Mouse (Mus musculus) liver, adult 2 months (tissue): ENCODE data around the gene Apba3.

Source experiments
- CTCF ChIP-seq: fragments of 200-500 bp; IDR thresholded peaks from 2 replicates; pipeline ENCODE4 v1.5.1; 2011; ENCODE audit warnings: low read depth, low read length, control low read depth
- POLR2A ChIP-seq: fragments of 200-500 bp; IDR thresholded peaks from 2 replicates; pipeline ENCODE4 v1.6.1; 2011; ENCODE audit warnings: low read length, control low read depth; ENCODE audit not compliant: insufficient read depth; ENCODE audit errors: extremely low read depth

DNA sequence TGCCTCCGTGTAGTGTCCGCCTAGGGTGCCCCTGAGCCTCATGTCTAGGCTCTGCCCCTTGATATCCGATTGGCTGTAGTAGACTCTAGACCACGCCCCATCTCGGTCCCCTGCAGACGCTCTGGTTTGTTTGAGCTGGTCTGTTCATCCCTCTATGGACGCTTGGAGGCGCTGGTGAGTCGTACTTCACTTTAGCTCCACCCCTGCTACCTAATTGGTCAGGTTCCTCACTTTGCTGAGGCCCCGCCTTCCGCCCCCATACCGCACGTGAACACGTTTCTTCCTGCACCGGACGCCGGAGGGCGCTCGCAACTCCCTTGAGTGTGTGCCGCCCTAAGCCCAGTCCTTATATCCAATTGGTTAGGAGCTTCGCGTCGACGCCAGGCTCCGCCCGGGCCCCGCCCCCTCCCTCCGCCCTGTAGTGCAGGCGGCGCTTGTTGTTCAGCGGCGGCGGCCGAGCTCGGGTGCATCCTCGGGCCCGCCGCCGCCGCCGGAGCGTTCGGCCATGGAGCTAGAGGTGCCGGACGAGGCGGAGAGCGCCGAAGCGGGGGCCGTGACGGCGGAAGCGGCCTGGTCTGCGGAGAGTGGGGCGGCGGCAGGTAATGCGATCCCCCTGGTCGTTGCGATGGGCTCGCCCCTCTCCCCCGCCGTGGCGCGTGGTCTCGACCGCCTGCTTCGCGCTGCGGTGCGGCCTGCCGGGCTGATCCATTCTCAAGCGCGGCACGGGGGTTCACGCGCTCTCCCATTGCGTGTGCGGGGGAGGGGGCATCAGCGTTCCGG lies 26.0 kb downstream of the Apba3 start, which contains the start of gene Pip5k1c:
- TF ChIP-seq CTCF (peak; percentile 81), POLR2A (peak; percentile 71; the same call in 1 of the 2 replicates)
